Mouse (Mus musculus) bone marrow macrophage, adult 2 months (primary cell): ENCODE measurements at regions not wholly inside any gene's neighbourhood (a gene's known extent, or its start where the extent isn't known, plus 50 kb on each side); places are given as distances from the start of the nearest gene placed in this dataset.

Experiments
- CTCF ChIP-seq: IDR thresholded peaks from 2 replicates; pipeline ENCODE4 v1.5.1; 2012; ENCODE audit warnings: low read depth, mild to moderate bottlenecking, low read length, moderate library complexity
- POLR2A ChIP-seq: IDR thresholded peaks from 2 replicates; pipeline ENCODE4 v1.6.1; 2012; ENCODE audit warnings: mild to moderate bottlenecking, low read depth, low read length, borderline replicate concordance

GRCm38 (mm10) chr9:92856410-92857083 is 314.5 kb downstream of the Plod2 start:
- TF ChIP-seq CTCF (no peak), POLR2A (no peak)
